In the genomic region with DNA sequence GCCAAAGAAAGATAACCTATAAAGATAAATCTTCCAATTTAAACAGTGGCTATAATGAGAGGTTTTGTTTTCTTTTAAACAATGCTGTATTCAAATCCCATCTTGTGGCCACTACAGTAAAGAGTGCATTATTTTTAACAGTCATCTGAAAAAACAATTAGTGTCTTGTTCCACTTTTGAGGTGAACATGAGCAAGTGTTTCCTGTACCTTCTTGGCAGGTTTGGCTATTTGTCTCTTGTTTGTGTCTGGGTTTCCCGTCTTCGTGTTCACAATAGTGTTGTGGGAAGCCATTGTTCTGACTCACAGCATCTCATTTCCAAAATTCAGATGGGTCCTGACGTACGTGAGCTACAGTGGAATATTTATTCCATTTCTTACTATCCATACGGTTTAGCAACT, we compare ENCODE assay signal across 17 mouse cellular contexts. TPM values are rescaled to one million over a fixed set of nuclear protein-coding genes. Genes with fewer than 3 reads are reported as not detected.
"Had no signal": no experiment of that assay in that cellular context is flagged by ENCODE, and none has a peak within 500 bp of the region (broad histone marks: within the 10 kb centered on the region; RNA-seq: fewer than 3 reads in every experiment).

No protein-coding gene starts in this region.

- H3K27me3 ChIP-seq: liver, embryonic 13.5 days; midbrain, embryonic 13.5 days; neural tube, embryonic 13.5 days had no signal

- H3K27ac ChIP-seq: kidney, postnatal 0 days; left cerebral cortex, adult 2 months; liver, embryonic 13.5 days; midbrain, embryonic 13.5 days; neural tube, embryonic 13.5 days; stomach, postnatal 0 days had no signal

- DNase-seq: kidney, postnatal 36 days; layer of hippocampus, postnatal 36 days; liver, embryonic 13.5 days; lung, adult 2 months; retina, postnatal 1 day; thymus, adult 2 months; thymus, postnatal 14 days; thymus, postnatal 4 days had no signal

- H3K36me3 ChIP-seq: liver, embryonic 13.5 days; midbrain, embryonic 10.5 days; midbrain, embryonic 13.5 days; neural tube, embryonic 13.5 days had no signal

- H3K9ac ChIP-seq: liver, embryonic 13.5 days; midbrain, embryonic 13.5 days; neural tube, embryonic 13.5 days had no signal

- H3K4me1 ChIP-seq: liver, embryonic 13.5 days had no signal

- H3K4me3 ChIP-seq: left cerebral cortex, adult 2 months; liver, embryonic 13.5 days; megakaryocyte, embryonic 14.5 days; midbrain, embryonic 10.5 days; midbrain, embryonic 13.5 days; myocyte; neural tube, embryonic 13.5 days had no signal

RNA-seq across cellular contexts. Expression of a gene that starts 55.0 kb away (rescaled TPM):
- total RNA-seq: neutrophil, adult 5-6 weeks had no signal

RNA-seq across cellular contexts. Expression of a gene that starts 55.1 kb away (rescaled TPM):
- total RNA-seq: neutrophil, adult 5-6 weeks had no signal
